Mouse (Mus musculus) ovary, postnatal 36 days (tissue): ENCODE data around the gene Kcnab2.

Experiments
- DNase-seq: peaks from one replicate; pipeline ENCODE4 v3.0.0; 2022; ENCODE audit warnings: low spot score, mixed read lengths

The Kcnab2 gene

DNA sequence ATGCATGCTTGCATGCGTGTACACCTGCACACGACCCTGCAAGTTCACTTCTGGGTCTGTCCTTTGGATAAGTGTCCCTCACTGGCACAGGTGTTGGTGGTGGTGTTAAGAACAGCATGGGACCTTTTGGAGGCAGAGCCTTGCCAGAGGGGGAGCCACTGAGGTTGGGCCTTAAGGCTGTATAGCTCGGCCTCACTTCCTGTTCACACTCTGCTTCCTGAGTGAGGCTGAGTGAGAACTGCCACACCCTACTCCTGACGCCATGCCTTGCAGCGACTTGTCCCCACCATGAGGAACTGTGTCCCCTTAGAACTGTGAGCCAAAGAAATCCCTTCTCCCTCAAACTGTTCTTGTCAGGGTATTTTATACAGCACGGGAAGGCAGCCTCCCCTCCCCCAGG lies 26.3 kb downstream of the Kcnab2 start:
- DNase-seq: no peak

GRCm38 (mm10) chr4:152448666-152449018 lies 29.0 kb downstream of the Kcnab2 start:
- DNase-seq: no peak

GRCm38 (mm10) chr4:152447731-152448665 lies 29.7 kb downstream of the Kcnab2 start:
- no peak for DNase-seq

DNA sequence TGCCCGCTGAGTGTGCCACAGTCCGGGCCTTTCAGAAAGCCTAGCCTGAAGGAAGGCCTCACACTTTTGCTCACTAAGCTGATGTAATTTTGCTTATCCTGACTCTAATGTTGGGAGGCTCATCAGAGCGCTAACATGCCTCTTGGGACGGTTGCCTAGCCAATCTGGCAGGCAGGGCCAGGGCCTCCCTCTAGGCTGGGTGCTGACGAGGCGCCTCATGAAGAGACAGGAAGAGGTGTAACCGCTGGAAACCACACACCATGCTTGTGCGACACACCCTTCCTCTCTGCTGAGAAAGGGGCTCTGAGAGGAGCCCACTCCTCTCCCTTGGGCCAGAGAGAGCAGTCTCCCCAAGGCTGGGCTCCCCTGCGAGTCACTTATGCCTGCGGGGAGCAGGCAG lies 31.5 kb downstream of the Kcnab2 start:
- DNase-seq: no peak

DNA sequence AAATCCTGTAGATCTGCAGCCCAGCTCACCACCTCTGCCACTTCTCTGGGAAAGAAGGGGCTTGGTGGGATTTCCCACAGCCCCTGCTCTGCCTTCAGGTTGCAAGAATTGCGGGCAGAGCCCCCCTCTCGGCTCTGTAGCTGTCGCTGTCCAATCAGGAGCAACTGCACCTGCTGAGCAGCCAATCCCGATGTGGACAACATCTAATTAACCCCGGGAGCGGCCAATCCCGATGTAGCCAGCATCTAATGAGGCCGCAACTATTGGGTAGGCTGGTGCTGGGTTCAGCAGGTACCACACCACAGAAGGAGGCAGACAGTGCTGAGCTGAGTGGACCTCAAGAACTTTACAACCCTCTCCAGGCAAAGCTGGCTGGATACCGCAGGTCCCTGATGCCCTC lies 36.1 kb downstream of the Kcnab2 start:
- DNase-seq: no peak

DNA sequence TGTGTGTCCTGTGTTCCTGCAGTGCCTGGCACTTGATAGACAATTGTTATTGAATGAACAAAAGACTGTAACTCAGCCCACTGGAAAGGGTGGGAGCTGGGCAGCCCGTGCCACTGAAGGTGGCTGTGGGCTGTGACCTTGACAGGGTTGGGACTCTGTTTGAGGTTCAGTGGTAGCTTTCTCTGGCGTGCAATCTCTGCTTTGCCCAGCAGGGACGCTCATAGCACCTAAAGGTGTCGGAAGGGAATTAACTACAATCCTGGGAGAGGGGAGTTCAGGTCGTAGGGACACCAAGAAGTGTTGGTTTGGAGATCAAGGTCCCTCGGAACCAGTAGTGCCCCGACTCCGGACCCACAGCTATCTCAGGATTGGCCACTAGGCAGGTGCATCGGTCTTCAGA lies 36.8 kb downstream of the Kcnab2 start:
- DNase-seq: no peak

DNA sequence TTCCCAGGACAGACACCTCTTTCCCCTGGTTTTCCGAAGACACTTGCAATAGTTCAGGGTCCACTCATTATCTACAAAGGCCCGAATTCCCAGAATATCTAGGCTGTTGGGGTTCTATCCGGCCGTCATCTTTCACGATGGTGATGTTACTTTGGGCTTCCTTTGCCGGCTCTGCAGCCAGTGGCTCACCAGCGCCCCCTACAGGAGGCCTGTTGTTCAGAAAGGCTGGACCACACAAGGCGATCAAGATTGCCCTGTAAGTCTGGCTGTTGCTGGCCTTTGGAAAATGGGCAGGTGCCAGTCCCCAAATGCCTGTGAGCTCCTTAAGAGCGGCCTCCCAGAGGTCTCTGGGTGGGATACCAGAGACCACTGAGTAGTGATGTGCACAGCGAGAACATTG lies 42.4 kb downstream of the Kcnab2 start:
- peak; percentile 67 for DNase-seq

GRCm38 (mm10) chr4:152434836-152435235 lies 42.8 kb downstream of the Kcnab2 start:
- DNase-seq: peak; percentile 82

DNA sequence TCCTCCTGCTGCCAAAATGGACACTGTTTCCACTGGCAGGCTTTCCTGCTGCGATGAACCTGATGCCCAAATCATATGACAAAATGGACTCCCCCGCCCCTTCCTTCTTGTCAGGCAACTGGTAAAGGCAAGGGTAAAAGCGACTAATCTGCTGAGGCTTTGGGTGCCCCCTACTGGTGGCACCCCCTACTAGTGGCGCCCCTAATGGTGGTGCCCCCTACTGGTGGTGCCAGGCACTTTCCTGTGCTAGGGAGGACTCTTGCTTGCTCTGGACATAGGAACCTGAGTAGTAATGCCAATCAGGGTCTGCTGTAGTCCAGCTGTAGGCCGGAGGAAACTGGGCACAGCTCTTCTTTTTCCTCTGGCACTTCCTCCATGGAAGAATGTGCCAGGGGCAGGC lies 45.4 kb downstream of the Kcnab2 start:
- DNase-seq: peak; percentile 24

GRCm38 (mm10) chr4:152428259-152428658 lies 49.4 kb downstream of the Kcnab2 start:
- no peak for DNase-seq

DNA sequence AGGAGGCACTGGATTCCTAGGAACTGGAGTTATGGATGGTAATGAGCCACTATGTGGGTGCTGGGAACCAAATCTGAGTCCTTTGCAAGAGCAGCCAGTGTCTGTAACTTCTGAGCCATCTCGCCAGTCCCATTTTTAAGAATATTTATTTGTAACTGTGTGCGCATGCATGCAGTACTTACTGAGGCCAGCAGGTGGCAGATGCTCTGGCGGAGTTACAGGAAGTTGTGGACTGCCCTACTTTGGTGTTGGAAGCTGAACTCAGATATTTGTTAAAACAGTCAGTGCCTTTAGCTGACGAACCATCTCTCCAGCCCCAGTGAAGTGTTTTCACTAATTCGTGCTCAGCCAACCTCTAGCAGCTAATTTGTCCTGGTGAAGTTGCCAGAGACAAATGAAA lies 52.7 kb downstream of the Kcnab2 start:
- no peak for DNase-seq

- DNase-seq: peak; percentile 34
Measured at GRCm38 (mm10) chr4:152424341-152424740, 53.3 kb downstream of the Kcnab2 start.

GRCm38 (mm10) chr4:152423576-152423975 lies 54.1 kb downstream of the Kcnab2 start:
- DNase-seq: no peak

- no peak for DNase-seq
Measured at GRCm38 (mm10) chr4:152418229-152419060, 59.2 kb downstream of the Kcnab2 start.

- no peak for DNase-seq
Measured at GRCm38 (mm10) chr4:152412524-152413080, 65.1 kb downstream of the Kcnab2 start.

DNA sequence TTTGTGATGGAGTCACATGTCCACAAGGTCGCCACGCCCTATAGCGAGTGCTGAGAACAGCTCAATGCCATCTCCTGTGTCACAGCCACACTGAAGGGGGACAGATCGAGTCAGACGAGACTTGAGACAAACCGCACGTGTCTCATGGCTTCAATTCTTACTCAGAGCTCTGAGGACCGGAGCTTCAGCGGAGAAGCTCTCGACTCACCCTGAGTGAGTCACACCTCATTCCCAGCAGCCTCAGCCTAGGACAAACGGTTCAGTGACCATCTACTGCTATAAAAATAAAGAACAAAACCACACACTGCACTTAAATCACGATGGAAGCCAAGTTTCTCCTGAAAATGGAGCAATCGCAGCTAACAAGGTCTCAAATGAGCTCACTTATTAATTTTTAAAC lies 66.7 kb downstream of the Kcnab2 start:
- DNase-seq: no peak

GRCm38 (mm10) chr4:152406531-152406930 lies 71.1 kb downstream of the Kcnab2 start:
- DNase-seq: no peak

GRCm38 (mm10) chr4:152405671-152406201 lies 71.9 kb downstream of the Kcnab2 start:
- DNase-seq: no peak

- DNase-seq: no peak
Measured at GRCm38 (mm10) chr4:152405143-152405542, 72.5 kb downstream of the Kcnab2 start.

- no peak for DNase-seq
Measured at GRCm38 (mm10) chr4:152398926-152399325, 78.7 kb downstream of the Kcnab2 start.

DNA sequence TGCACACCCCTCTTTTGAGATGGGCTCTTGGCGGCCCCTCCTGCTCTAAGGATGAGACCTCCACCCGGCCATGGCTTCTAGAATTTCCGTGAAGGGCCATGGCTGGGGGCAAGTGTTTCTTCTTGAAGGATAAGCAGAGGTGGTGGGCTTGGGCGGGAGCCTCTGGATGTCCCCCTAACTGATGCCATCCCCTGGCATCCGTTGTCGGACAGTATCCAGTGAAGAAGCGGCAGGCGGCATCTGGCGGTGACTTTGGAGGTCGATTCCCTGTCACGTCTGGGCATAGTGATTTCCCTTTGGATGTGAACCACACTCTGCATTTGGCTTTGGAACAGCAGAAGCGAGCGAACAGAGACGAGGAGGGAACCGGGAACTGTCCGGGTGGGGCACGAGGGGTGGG lies 85.0 kb downstream of the Kcnab2 start:
- no peak for DNase-seq

GRCm38 (mm10) chr4:152392192-152392591 lies 85.5 kb downstream of the Kcnab2 start:
- DNase-seq: no peak
